Mouse (Mus musculus): ENCODE data around the gene Arl6ip1.
"Not testable (repeated sequence)": the region's sequence is repeated elsewhere in the genome, so short reads cannot be mapped to it uniquely, and the experiment has no call there.

Gene Arl6ip1

DNA sequence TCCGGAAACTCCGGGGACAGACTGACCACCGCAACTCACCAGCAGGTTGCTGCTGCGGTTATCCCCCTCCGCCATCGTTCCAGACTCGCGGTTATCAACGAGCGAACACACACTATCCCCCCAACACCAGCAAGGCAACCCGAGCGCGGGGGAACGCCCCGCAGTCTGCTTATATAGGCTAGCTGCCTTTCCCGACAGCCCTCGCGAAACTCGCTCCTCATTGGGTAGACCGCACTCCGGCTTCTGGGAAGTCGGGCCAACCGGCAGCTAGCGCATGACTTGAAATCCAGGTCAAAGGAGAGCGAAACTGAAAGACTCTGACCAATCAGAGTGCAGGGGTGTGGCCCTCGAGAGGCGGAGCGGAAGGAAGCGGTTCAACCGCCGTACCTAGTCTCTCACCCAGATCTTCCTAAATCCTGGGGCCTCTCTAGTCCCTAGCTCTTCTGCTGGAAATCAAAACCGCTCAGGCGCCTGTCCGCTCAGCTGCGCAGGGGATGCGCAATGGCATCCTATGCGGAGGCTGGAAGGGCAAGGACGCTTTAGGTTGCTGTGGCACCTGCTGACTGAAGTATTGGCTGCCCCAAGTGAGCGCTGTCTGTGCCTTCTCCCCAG lies at the start of gene Arl6ip1:
Gene Arl6ip1 (minus strand): TSS at position 233 of the 612 bp plus-strand sequence.
- peak; percentile 99 for DNase-seq (ENCODE audit: low spot score in 2 of 2)

- no peak for DNase-seq (ENCODE audit: low spot score in 2 of 2)
These were observed 46.4 kb upstream of the Arl6ip1 start for GRCm38 (mm10) chr7:118175821-118176355.

DNA sequence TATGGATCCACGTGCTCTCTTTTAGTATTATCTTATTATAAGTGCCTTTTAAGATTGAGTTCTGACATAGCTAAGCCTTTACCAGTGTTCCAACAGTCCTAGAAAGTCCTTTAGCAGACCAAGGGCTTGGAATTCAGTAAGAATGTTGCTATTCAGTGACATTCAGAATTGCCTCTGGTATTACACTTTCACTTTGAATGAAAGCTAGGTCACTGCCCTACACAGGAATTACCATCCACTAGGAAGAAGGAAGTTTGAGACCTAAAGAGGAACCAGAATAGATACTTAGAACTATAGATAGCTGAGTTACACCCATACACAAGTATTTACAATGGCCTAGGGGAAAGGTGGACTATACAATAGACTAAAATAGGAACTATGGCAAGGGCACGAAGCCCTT lies 40.7 kb upstream of the Arl6ip1 start:
- DNase-seq (ENCODE audit: low spot score in 2 of 2) = not testable (repeated sequence)

DNA sequence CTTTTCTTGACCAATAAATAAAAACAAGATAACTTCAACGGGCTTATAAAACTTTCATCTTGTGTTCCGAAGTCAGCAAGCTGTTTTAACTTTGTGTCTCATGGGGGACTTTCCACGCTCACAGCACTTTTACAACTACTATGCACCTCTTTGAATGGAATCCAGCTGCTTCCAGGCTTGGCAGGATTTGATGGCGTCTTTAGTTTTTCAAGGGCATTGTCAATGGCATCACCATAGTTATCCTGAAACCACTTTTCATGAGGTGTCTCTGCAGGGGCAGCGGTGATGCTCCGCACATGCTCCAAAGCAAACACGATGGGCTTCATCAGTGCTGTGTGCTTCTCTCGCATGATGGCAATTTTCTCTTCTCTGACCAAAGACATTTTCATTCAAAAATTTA lies 33.5 kb upstream of the Arl6ip1 start:
- DNase-seq (ENCODE audit: low spot score in 2 of 2) = no peak

DNA sequence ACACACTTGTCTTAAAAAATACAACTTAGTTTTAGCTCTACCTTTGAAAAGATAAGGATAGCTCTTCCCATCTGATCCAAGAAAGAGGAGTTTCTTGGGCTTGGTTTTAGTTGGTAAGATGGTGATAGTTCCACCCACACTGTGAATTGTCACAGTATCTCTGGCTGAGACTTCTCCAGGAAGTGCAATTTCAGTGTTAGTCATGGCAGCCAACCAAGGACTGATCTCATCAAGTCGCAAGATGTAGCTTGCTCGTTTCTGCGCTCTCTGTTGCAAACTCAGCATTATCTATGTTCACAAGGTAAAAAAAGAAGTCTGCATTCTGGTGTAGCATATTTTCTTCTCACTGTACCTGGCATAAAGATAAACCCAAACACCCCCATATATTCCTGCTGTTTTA lies 30.7 kb upstream of the Arl6ip1 start:
- no peak for DNase-seq (ENCODE audit: low spot score in 2 of 2)

DNA sequence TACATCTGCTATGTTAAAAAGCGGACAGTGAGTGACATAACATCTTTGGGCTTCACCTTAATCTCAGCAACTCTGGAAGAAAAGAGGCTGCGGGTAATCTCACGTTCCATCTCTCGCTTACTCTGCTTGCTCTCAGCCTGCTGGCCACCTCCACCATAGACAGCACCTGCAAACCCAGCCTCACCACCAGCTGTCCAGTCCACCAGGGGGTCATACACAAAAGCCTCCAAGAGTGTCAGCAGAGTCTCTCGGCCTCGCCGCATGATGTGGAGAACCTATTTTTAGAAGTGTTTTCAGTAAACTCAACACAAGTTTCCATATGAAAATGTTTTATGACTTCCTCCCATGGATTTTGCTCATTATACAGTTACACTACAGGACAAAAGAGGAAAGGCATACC lies 27.0 kb upstream of the Arl6ip1 start:
- no peak for DNase-seq (ENCODE audit: low spot score in 2 of 2)

DNA sequence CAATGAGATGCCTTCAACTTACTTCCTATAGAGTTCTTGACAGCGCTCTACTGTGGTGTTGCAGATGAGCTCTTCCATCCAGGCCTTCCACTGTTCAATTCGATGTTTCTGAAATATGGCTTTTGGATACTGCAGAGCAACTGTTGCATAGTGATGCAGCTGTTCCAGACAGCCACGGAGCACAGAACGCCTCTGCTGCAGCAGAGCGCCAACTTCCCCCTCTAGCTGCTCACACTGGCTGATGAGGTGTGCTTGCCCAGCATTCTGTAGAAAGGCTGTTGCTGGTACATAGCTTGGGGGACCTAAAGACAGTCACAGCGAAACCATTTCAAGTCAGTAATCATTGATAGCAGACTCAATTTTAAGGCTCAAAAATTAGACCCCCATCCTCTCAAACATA lies 24.7 kb upstream of the Arl6ip1 start:
- DNase-seq (ENCODE audit: low spot score in 2 of 2) = no peak

GRCm38 (mm10) chr7:118143602-118144001 lies 14.1 kb upstream of the Arl6ip1 start:
- DNase-seq (ENCODE audit: low spot score in 2 of 2) = no peak

- no peak for DNase-seq (ENCODE audit: low spot score in 2 of 2)
These were observed 13.7 kb upstream of the Arl6ip1 start for GRCm38 (mm10) chr7:118143123-118143522.

GRCm38 (mm10) chr7:118141271-118141670 lies 11.8 kb upstream of the Arl6ip1 start:
- DNase-seq (ENCODE audit: low spot score in 2 of 2) = no peak

- DNase-seq (ENCODE audit: low spot score in 2 of 2) = no peak
These were observed 5.7 kb upstream of the Arl6ip1 start for GRCm38 (mm10) chr7:118135128-118135527.

DNA sequence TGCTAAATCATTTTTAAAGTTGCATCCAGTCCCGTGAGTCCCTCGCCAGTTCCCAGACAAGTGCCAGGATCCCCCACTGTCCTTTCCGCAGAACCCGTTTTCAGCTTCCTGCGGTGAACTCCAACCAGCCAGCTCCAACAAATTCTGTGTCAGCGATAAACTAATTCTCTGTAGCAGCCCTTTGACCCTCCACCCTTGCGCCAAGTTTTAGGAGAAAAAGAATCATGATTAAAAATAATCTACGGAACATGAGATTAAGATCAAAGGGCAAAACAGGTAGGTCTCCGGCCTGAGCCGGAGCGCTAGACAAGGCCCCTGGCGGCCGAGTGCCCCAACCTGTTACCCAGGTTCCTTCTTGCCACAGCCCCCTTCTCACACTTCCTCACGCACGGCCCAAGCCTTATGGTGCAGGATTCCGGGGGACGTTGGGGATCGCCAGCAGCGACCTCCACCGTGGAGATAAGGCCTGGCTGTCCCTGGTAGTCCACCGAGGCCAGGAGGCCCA lies 485 bp downstream of the Arl6ip1 start:
- no peak for DNase-seq (ENCODE audit: low spot score in 2 of 2)

- DNase-seq (ENCODE audit: low spot score in 2 of 2) = no peak
These were observed 3.1 kb downstream of the Arl6ip1 start for GRCm38 (mm10) chr7:118126219-118126875.

DNA sequence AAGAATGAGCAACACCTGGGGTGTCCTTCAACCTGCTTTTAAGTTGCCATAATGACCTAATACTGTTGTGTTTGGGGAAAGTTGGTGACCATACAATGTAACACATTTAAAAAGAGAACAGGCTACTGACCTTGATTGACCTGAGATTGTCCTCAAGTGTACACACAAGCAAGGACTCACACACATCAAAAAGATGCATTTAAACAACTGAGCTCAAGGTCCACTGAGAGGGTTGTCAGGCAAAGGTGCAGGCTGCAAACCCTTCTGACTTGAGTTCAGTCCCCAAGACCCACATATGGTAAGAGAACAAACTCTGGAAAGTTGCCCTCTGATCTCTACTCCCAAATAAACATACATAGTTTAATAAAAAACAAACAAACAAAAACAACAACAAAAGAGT lies 3.7 kb downstream of the Arl6ip1 start:
- no peak for DNase-seq (ENCODE audit: low spot score in 2 of 2)

GRCm38 (mm10) chr7:118123512-118124411 lies 5.7 kb downstream of the Arl6ip1 start:
- no peak for DNase-seq (ENCODE audit: low spot score in 2 of 2)

DNA sequence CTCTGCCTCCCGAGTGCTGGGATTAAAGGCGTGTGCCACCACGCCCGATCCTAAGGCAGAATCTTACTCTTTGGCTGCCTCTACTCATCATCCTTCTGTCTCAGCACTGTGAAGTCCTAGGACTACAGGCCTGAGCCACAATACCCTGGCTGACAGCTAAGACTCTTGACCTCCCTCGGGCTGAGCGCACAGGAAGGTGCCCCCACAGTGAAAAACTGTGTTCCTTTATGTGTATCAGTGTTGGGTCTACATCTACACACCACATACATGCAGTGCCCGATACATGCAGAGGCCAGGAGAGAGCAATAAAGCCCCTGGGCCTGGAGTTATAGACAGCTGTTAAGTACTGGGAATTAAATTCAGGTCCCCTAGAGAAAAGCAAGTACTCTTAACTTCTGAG lies 7.2 kb downstream of the Arl6ip1 start:
- DNase-seq (ENCODE audit: low spot score in 2 of 2) = no peak

- no peak for DNase-seq (ENCODE audit: low spot score in 2 of 2)
These were observed 8.8 kb downstream of the Arl6ip1 start for GRCm38 (mm10) chr7:118120654-118121053.

- DNase-seq (ENCODE audit: low spot score in 2 of 2) = peak; percentile 81 to 82
These were observed 9.5 kb downstream of the Arl6ip1 start for GRCm38 (mm10) chr7:118119946-118120345.

DNA sequence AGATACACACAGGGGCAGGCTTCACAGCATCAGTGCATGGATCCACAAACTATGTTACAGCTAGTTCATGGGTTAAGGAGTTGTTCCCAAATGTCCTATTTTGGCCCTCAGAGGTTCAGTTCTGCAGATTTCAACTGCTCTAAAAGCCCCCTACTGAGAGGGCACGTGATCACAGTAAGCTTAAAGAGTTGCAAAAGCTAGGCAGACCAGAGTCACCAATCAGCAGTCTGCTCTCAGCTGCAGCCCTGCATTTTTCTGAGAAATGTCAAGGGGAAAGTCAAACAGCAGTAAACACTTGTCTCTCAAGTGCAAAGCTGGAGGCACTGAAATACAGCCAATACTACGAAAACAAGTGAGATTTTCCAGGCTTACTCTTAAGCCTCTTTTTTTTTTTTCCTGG lies 10.3 kb downstream of the Arl6ip1 start:
- peak; percentile 24 to 33 for DNase-seq (ENCODE audit: low spot score in 2 of 2)

GRCm38 (mm10) chr7:118118426-118118825 lies 11.0 kb downstream of the Arl6ip1 start:
- no peak for DNase-seq (ENCODE audit: low spot score in 2 of 2)

DNA sequence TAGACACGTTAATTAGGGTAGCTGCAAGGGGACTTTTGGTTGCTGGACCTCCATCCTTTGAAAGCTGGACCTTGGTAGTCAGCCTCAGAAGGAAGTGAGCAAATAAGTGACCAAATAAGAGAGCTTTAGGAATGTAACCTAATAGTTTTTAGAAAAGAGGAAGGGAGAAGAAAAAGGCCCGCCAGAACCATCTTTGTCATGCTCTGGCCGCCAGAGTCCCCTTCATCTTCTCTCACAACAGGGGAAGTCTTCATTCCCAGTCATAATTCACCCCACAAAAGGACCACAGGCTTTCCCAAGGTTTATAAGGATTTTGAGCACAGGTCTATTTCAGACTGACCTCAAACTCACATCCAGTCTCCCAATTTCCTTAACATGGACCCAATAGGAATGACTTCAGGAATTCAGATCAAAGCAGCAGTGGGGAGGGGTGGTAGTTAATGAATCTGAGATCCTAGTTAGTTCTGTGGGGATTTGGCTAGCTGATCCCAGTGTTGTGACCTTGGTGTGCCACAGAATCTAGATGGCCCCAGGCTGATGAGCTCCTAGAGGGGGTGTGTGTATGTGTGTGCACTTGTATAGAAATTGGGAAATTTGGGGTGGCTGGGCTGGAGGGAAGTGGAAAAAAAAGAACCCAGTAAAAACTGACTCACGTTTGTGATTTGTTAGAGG lies 11.8 kb downstream of the Arl6ip1 start:
- DNase-seq (ENCODE audit: low spot score in 2 of 2) = no peak

All from spleen, postnatal 36 days (tissue).